Mouse (Mus musculus): ENCODE data around the gene Paqr4.

- TF ChIP-seq CTCF (conservative IDR thresholded peaks at IDR 0.05; ENCODE audit: low read length) (peak; percentile 32), NANOG (IDR thresholded peaks at IDR 0.05; ENCODE audit: borderline replicate concordance, low read length) (no peak)
Measured at GRCm38 (mm10) chr17:23760231-23760630, 19.6 kb upstream of the Paqr4 start.

All from E14TG2a.4 (cell line).